Mouse (Mus musculus) erythroblast, embryonic 14.5 days (primary cell): ENCODE results near the gene Pts.

Source experiments
- GATA1 ChIP-seq: IDR thresholded peaks from 2 replicates; pipeline ENCODE4 v1.6.1; 2012; ENCODE audit warnings: low read length, inconsistent platforms, mixed read lengths
- TAL1 ChIP-seq: IDR thresholded peaks from 3 replicates; pipeline ENCODE4 v1.6.1; 2012; ENCODE audit warnings: low read length, inconsistent platforms, mixed read lengths

DNA sequence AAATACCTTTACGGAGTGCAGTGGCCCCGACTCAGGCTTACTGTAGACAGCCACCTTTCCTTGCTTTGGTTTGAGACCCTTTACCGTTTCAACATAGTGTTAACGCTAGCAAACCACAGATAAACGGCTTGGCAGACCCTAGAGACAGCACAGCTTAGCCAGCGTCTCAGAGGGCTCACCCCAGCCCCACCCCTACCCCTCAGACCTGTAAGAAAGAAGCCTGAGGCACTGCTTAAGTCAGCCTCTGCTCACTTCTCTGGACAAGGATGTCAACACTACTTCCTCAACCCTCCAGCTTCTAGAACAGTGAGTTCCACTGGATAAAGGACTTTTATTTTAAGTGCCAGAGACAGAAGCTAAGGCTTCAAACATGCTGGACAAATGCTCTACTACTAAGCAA, 32.0 kb downstream of the Pts start:
- TF ChIP-seq TAL1 (no peak), GATA1 (no peak)
